Mouse (Mus musculus) G1E-ER4 (cell line): ENCODE results near the gene P4ha3. TPM values are rescaled to one million over a fixed set of nuclear protein-coding genes. Genes with fewer than 3 reads are reported as not detected.

Experiments used
- GATA1 ChIP-seq: IDR thresholded peaks from one replicate; pipeline ENCODE4 v1.8.0; 2012; ENCODE audit warnings: low read length, inconsistent platforms
- polyA plus RNA-seq: library from polyadenylated mRNA; stranded (reverse); fragments of >175 nt; gene quantifications from 2 replicates; pipeline ENCODE4 v1.2.3, GENCODE M21; 2012

P4ha3 gene
- polyA plus RNA-seq, 1 experiment: not detected

- TF ChIP-seq GATA1: no peak
These were observed 50.6 kb downstream of the P4ha3 start for GRCm38 (mm10) chr7:100335921-100336320.

- TF ChIP-seq GATA1: no peak
These were observed 69.7 kb downstream of the P4ha3 start for GRCm38 (mm10) chr7:100354984-100355383.

- TF ChIP-seq GATA1: no peak
These were observed 71.0 kb downstream of the P4ha3 start for GRCm38 (mm10) chr7:100356324-100356723.

GRCm38 (mm10) chr7:100356768-100357167 lies 71.4 kb downstream of the P4ha3 start:
- no peak for TF ChIP-seq GATA1

GRCm38 (mm10) chr7:100357856-100358255 lies 72.5 kb downstream of the P4ha3 start:
- TF ChIP-seq GATA1: no peak

GRCm38 (mm10) chr7:100363162-100363561 lies 77.8 kb downstream of the P4ha3 start:
- no peak for TF ChIP-seq GATA1

- no peak for TF ChIP-seq GATA1
These were observed 79.6 kb downstream of the P4ha3 start for GRCm38 (mm10) chr7:100364888-100365287.

Other genes starting within 250 kb of the P4ha3 start
- gene Pold3, start 164.0 kb upstream of the P4ha3 start, polyA plus RNA-seq: 8.5 and 10.4 TPM in 2 replicates
- 8.4 and 11.0 TPM in 2 replicates for gene Lipt2, start 126.2 kb upstream of the P4ha3 start, polyA plus RNA-seq
- gene Kcne3, start 109.0 kb upstream of the P4ha3 start, polyA plus RNA-seq: 1.1 and 1.7 TPM in 2 replicates
- gene Pgm2l1, start 58.1 kb upstream of the P4ha3 start, polyA plus RNA-seq: 19.5 and 24.7 TPM in 2 replicates
- gene C2cd3, start 86.7 kb downstream of the P4ha3 start, polyA plus RNA-seq: 22.7 and 27.1 TPM in 2 replicates
- 45.7 and 57.9 TPM in 2 replicates for gene Ppme1, start 86.8 kb downstream of the P4ha3 start, polyA plus RNA-seq
- 0.04 TPM in 1 of 2 replicates, not detected in the other for gene Ucp3, start 187.5 kb downstream of the P4ha3 start, polyA plus RNA-seq
- gene Ucp2, start 207.8 kb downstream of the P4ha3 start, polyA plus RNA-seq: 987 and 1,168 TPM in 2 replicates
- gene Dnajb13, start 229.4 kb downstream of the P4ha3 start, polyA plus RNA-seq: not detected in 2 replicates